Mouse (Mus musculus) liver, adult 2 months (tissue): ENCODE data around the gene Arhgap27.

Experiments used
- CTCF ChIP-seq: fragments of 200-500 bp; IDR thresholded peaks from 2 replicates; pipeline ENCODE4 v1.5.1; 2011; ENCODE audit warnings: low read depth, low read length, control low read depth
- POLR2A ChIP-seq: fragments of 200-500 bp; IDR thresholded peaks from 2 replicates; pipeline ENCODE4 v1.6.1; 2011; ENCODE audit warnings: low read length, control low read depth; ENCODE audit not compliant: insufficient read depth; ENCODE audit errors: extremely low read depth

GRCm38 (mm10) chr11:103313542-103313941 is 50.0 kb downstream of the Arhgap27 start:
- no peak for TF ChIP-seq POLR2A
- no peak for TF ChIP-seq CTCF
